Mouse (Mus musculus) embryonic fibroblast, embryonic 13.5 days (primary cell): ENCODE results near the gene Gabrg3.

ENCODE experiments used
- CTCF ChIP-seq: IDR thresholded peaks from 2 replicates; pipeline ENCODE4 v1.5.1; 2011; ENCODE audit warnings: mild to moderate bottlenecking, control low read depth, low read length, moderate library complexity, borderline replicate concordance; ENCODE audit not compliant: insufficient read depth
- POLR2A ChIP-seq: IDR thresholded peaks from 2 replicates; pipeline ENCODE4 v1.6.1; 2011; ENCODE audit warnings: low read depth, mild to moderate bottlenecking, control low read depth, low read length, moderate library complexity

- TF ChIP-seq POLR2A: no peak
- TF ChIP-seq CTCF: no peak
Observed at GRCm38 (mm10) chr7:57214119-57214518, 172.9 kb downstream of the Gabrg3 start.
